Mouse (Mus musculus): ENCODE measurements at regions not wholly inside any gene's neighbourhood (a gene's known extent, or its start where the extent isn't known, plus 50 kb on each side); places are given as distances from the start of the nearest gene placed in this dataset.
A peak's percentile ranks its signal among the peaks of the same experiment; 100 is the strongest.

DNA sequence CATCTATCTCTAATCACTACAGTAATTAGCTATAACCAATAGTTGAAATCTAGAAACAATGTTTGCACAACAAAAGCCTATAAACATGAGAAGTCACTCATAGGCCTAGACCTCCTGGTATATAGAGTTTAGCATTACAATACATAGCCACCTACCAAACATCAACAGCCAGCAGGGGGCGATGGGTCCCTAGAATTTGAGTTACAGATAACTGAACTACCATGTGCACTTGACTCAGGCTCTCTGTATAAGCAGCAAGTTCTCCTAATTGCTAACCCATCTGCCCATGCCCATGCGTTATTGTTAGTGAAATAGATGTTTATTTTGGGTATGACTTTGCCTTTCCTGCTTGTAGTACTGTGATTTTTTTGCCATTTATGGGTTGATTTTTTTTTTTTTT is 106.9 kb upstream of the Tgif2lx2 start:
- DNase-seq (ENCODE audit: low read depth, low spot score) = peak; percentile 7

DNA sequence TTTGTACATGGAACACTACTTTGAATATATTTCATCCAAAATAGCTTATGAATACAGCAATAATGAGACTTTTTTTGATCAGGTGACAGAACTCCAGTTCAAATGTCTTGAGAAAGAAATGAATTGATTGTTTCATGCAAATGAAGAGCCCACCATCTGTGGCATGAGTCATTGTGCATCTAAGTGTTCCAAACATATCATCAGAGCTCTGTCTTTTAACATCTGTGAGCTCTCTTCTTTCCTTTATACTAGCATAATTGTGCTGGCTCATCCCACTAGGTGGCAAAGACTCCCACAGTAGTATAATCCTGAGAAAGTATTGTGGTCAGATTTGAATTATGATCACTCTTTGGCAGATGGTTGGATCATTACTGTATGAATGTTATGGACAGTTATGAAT is 70.1 kb upstream of the Tgif2lx2 start:
- peak; percentile 56 for DNase-seq (ENCODE audit: low read depth, low spot score)
